Mouse (Mus musculus) heart, embryonic 13.5 days (tissue): ENCODE measurements around the gene Ggt7. TPM values are rescaled to one million over a fixed set of nuclear protein-coding genes. Genes with fewer than 3 reads are reported as not detected.
"Not testable (repeated sequence)": the region's sequence is repeated elsewhere in the genome, so short reads cannot be mapped to it uniquely, and the experiment has no call there.

Experiments
- ATAC-seq: fragments of 200-750 bp; cut with Nextera tagmentation; 2 replicates; pipeline ENCODE4 v1.8.0; 2017; ENCODE audit warnings: moderate TSS enrichment; ENCODE audit not compliant: insufficient number of reproducible peaks, low FRiP score, low TSS enrichment; ENCODE audit errors: extremely low read depth
- H3K27ac ChIP-seq: fragments of 300-500 bp; sonication (generic); replicated peaks from 2 replicates; pipeline ENCODE4 v1.5.1; 2015; ENCODE audit warnings: moderate library complexity, mild to moderate bottlenecking, inconsistent platforms
- H3K27me3 ChIP-seq: fragments of 300-500 bp; sonication (generic); replicated peaks from 2 replicates; pipeline ENCODE4 v1.6.1; 2015; ENCODE audit warnings: mild to moderate bottlenecking, inconsistent platforms
- H3K36me3 ChIP-seq: fragments of 300-500 bp; sonication (generic); 2 replicates; pipeline ENCODE4 v1.6.1; 2015; ENCODE audit warnings: mild to moderate bottlenecking, inconsistent platforms
- H3K4me1 ChIP-seq: fragments of 300-500 bp; sonication (generic); 2 replicates; pipeline ENCODE4 v1.6.1; 2015; ENCODE audit warnings: inconsistent platforms
- H3K4me2 ChIP-seq: fragments of 300-500 bp; sonication (generic); 2 replicates; pipeline ENCODE4 v1.6.1; 2015; ENCODE audit warnings: inconsistent platforms, mild to moderate bottlenecking, moderate library complexity
- H3K4me3 ChIP-seq: fragments of 300-500 bp; sonication (generic); 2 replicates; pipeline ENCODE4 v1.5.1; 2015; ENCODE audit warnings: moderate library complexity, mild to moderate bottlenecking, inconsistent platforms
- H3K9ac ChIP-seq: fragments of 300-500 bp; sonication (generic); 2 replicates; pipeline ENCODE4 v1.6.1; 2015; ENCODE audit warnings: inconsistent platforms, mild to moderate bottlenecking, moderate library complexity
- H3K9me3 ChIP-seq: fragments of 300-500 bp; sonication (generic); 2 replicates; pipeline ENCODE4 v1.6.1; 2016; ENCODE audit warnings: inconsistent platforms
- WGBS: fragments of 180-500 bp; shearing (Covaris S2); methylation state at CpG from one replicate; pipeline ENCODE4 v1.1.7; 2015; ENCODE audit warnings: mixed read lengths; 5-methylcytosine and 5-hydroxymethylcytosine counted together
- polyA plus RNA-seq: library from polyadenylated mRNA; unstranded; fragments of >200 nt; fragmentation: Nextera tagmentation; extraction: Ambion mirVana; gene quantifications from 2 replicates; pipeline ENCODE4 v1.2.1, GENCODE M21; 2015

The Ggt7 gene
- polyA plus RNA-seq, 1 experiment from 2014 or later: 3.1 TPM

DNA sequence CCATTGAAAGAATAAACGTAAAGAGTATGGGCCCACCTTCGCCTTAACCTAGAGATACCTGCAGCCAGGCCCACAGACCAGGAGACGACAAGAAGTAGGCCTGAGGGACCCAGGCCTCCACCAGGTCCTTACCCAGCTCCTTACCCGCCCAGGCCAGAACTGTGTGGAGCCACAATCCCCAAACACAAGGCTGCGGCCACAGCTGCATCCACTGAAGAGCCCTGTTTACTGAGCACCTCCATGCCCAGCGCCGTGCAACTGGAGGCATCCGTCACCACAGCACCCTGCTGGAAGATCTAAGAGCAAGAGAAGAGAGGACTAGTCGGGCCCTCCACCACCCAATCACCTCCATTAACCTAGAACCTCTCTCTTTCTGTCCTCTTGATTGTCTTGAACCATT lies 12.2 kb downstream of the Ggt7 start:
- Histone ChIP-seq H3K27me3 (peaks cover 5% of the 10 kb centered on the region; the same call in 1 of the 2 replicates), H3K4me1 (peaks cover 15% of the 10 kb centered on the region), H3K4me3 (no peak overlapping the region), H3K4me2 (no peak overlapping the region), H3K9ac (no peak overlapping the region), H3K9me3 (no peaks in the 10 kb centered on the region), H3K36me3 (no peaks in the 10 kb centered on the region), H3K27ac (no peak overlapping the region)
- no peak for ATAC-seq
- WGBS: 77% methylated on average over 9 of the region's 9 CpGs

DNA sequence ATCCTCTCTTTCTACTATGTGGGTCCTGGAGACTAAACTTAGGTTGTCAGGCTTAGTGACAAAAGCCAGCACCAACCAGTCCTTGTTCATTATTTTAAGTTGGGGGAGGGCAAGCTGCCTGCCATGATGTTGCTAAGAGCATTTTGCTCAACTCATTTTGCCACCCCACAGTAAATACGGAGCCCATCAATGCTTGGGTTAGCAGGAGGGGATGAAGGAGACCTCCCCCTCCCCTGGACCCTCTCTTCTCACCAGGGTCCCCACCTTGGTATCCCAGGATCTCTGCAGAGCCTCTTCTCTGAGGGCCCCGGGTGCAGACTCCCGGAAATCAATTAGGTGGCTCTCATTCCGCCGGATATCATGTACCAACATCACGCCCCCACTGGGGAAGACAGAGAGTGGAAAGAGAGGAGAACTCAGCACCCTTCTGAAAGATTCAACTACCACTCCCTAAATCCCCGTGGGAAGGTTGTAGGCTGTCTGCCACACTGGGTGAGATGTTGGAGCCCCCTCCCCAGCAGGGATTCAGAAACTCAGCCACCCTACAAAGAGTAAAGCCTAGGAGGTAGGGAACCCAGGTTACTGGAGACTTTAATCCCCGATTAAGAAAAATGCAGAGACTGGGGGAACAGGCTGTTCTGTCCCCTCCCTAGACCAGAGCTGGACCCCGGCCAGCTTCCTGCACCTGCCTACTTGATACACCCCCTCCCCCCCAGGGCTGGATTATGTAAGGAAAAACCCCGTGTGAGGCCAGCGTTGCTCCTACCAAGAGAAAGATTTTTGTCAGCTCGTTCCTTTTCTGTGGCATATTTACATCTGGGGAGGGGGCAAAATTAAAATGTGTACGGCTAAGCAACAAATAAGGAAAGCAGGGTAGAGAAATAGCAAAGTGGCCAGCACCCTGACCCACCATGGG lies 13.3 kb downstream of the Ggt7 start:
- no peak; the same call in 1 of the 2 replicates for ATAC-seq
- no peak overlapping the region for H3K4me2 ChIP-seq
- H3K4me1 ChIP-seq: peaks cover 15% of the 10 kb centered on the region
- no peak overlapping the region for H3K27ac ChIP-seq
- H3K9me3 ChIP-seq: no peaks in the 10 kb centered on the region
- 56% methylated on average over 13 of the region's 13 CpGs for WGBS
- no peak overlapping the region for H3K4me3 ChIP-seq
- H3K36me3 ChIP-seq: no peaks in the 10 kb centered on the region
- peaks cover 5% of the 10 kb centered on the region; the same call in 1 of the 2 replicates for H3K27me3 ChIP-seq
- H3K9ac ChIP-seq: no peak overlapping the region

DNA sequence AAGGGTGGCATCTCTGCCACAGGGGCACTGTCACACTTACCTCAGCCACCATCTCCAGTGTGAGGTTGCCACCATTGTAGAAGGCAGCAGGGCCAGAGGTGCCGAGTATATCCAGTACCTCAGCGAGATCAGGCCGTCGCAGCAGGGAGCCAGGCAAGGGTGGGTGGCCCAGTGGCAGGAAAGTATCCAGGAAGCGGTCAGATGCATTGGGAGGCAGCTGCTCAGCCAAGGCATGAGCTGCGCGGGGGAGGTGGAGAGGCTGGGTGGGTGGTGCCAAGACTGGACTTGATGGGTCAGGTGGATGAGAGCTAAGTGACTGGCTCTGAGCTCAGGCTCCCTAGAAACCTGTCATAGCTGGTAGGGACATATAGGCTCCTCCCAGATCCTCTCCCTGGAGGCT lies 15.4 kb downstream of the Ggt7 start:
- WGBS: 66% methylated on average over 7 of the region's 7 CpGs
- Histone ChIP-seq H3K27me3 (peaks cover 5% of the 10 kb centered on the region; the same call in 1 of the 2 replicates), H3K4me3 (no peak overlapping the region), H3K9ac (no peak overlapping the region), H3K4me1 (peaks cover 9% of the 10 kb centered on the region), H3K27ac (no peak overlapping the region), H3K9me3 (no peaks in the 10 kb centered on the region), H3K36me3 (no peaks in the 10 kb centered on the region), H3K4me2 (no peak overlapping the region)
- no peak for ATAC-seq

DNA sequence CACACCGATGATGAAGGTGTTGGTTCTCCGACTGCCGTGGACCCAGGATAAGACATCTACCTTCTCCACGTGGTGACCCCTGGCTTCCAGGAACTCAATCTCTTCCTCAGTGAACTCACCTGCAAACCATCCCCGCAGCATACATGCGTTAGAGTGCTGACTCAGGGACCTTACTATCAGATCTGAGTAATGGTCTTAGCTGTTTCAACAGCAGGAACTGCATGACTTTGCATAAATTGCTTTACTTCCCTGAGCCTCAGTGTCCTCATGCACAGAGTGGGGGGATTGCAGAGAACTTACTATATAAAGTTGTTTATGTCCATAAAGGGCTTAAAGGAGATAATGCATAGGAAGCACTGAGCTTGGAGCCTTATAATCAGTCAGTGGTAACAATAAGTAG lies 27.0 kb downstream of the Ggt7 start:
- Histone ChIP-seq H3K9ac (no peak overlapping the region), H3K4me2 (no peak overlapping the region), H3K4me1 (no peaks in the 10 kb centered on the region), H3K4me3 (no peak overlapping the region), H3K9me3 (no peaks in the 10 kb centered on the region), H3K27ac (no peak overlapping the region), H3K27me3 (no peaks in the 10 kb centered on the region), H3K36me3 (no peaks in the 10 kb centered on the region)
- no peak for ATAC-seq
- WGBS: 82% methylated on average over 6 of the region's 6 CpGs

DNA sequence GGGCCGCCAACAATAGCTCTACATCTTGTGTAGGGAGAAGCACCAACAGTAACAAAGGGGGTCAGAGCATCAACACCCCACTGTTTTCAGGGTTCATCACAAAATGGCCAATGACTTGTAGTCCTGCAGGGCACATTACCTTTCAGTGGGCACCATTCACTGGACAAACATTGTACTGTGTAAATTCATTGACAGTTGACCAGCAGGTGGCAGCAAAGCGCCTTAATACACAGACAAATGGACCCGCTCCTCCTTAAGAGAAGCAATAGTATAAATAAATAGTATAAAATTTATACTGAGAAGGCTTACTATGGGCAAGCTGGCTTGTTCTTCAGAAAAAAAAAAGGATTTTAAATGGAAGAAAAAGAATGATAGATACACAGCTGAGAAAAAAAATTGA lies 36.0 kb downstream of the Ggt7 start:
- Histone ChIP-seq H3K27ac (no peak overlapping the region), H3K4me1 (no peaks in the 10 kb centered on the region), H3K4me2 (no peak overlapping the region), H3K4me3 (no peak overlapping the region), H3K9me3 (0 out of 2 replicates have a peak, but pooled peaks cover 5% of the 10 kb centered on the region), H3K36me3 (no peaks in the 10 kb centered on the region), H3K9ac (no peak overlapping the region), H3K27me3 (no peaks in the 10 kb centered on the region; the same call in 1 of the 2 replicates)
- 41% methylated on average over 3 of the region's 3 CpGs for WGBS
- ATAC-seq: no peak

DNA sequence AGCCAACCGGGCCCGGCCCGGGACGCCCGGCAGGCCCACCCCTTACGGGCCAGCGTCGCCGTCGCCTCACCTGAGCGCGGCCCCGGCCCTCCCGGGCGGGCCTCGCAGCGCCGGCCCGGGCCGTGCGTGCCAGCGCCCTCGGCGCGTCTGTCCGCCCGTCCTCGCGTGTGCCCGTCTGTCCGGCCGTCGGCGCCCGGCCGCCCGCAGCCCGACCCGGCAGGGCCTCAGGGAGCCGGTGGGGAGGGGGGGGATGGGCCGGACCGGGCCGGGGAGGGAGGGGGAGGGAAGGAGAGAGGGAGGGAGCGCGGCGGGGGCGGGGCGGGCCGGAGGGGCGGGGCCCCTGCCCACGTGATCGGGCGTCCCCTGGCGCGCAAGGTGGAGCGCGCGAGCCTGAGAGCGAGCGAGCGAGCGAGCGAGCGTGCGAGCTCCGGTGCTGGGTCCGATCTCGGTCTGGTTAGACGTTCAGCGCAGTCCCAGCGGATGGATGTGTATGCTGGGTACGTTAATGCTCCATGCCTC lies 44.4 kb downstream of the Ggt7 start, which contains the start of gene Ncoa6:
Gene Ncoa6 (minus strand): TSS at position 325 of the 519 bp plus-strand sequence.
- H3K27ac ChIP-seq: peak within 1 kb of the TSS; percentile 93
- no peaks in the 10 kb centered on the region; the same call in 1 of the 2 replicates for H3K27me3 ChIP-seq
- peak within 1 kb of the TSS; percentile 99 for H3K9ac ChIP-seq
- under 1% methylated on average over 53 of the region's 72 CpGs for WGBS
- H3K36me3 ChIP-seq: no peaks in the 10 kb centered on the region
- H3K9me3 ChIP-seq: no peaks in the 10 kb centered on the region
- peak; percentile 83 for ATAC-seq
- H3K4me2 ChIP-seq: peak within 1 kb of the TSS; percentile 83
- peak within 1 kb of the TSS; percentile 92 for H3K4me3 ChIP-seq
- peaks cover 41% of the 10 kb centered on the region for H3K4me1 ChIP-seq

DNA sequence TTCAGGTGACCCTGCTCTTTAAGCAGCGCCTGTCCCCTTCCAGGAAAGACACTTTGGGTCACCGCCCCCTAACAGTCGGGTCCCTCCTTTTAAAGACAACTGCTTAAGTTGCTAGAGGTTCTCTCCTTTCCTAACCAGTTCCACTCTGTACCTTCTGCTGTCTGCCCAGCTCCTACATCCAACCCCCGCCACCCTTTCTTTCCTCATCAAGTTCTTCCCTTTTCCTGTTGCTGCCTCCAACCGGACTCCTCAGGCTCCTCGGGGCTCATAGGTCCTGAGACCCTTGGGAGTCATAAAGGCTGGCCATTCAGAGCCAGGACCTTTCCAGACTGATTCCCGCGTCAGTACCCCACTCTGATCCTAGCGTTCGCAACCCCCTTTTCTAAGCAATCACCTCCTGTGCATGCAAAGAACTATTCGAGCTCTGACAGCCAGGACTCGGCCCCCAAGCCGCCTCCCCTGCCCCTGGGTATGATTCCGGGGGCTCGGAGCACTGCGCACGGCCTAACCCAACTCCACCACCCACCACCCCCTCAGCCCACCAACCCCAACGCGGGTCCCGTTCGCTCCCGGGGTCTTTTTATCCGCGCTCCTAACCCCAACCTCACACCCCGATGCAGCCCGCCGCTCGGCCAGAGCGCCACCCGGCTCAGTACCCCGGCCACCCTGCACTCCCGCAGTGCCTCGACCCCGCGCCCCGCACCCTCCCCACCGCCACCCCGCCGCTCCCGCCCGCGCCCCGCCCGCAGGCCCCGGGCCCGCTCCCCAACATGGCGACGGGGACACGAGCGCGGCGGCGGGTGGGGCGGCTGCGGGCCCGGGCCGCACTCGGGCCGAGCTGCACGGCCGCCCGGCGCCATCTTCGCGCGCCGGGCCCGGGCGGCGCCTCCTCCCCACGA lies 45.1 kb downstream of the Ggt7 start:
- no peaks in the 10 kb centered on the region for H3K9me3 ChIP-seq
- peak overlapping the region; percentile 93 for H3K27ac ChIP-seq
- no peaks in the 10 kb centered on the region for H3K27me3 ChIP-seq
- peak overlapping the region; percentile 99 for H3K9ac ChIP-seq
- WGBS: under 1% methylated on average over 59 of the region's 71 CpGs
- no peaks in the 10 kb centered on the region for H3K36me3 ChIP-seq
- H3K4me2 ChIP-seq: peak overlapping the region; percentile 83
- H3K4me3 ChIP-seq: peak overlapping the region; percentile 92
- ATAC-seq: no peak; the same call in 1 of the 2 replicates
- peaks cover 44% of the 10 kb centered on the region for H3K4me1 ChIP-seq

DNA sequence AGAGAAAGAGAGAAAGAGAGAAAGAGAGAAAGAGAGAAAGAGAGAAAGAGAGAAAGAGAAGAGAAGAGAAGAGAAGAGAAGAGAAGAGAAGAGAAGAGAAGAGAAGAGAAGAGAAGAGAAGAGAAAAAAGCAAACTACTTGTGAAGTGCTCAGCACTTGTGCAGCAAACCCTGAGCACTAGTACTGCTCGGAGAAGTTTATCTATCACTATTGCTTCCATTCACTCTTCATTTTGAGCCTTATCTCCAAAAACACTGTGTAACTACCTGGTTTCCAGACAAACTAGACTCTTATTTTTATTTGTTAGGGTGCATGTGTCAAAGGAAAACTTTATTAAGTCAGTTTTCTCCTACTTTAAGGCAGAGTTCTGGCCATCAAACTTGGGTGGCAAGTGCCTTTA lies 51.2 kb downstream of the Ggt7 start:
- peaks cover 30% of the 10 kb centered on the region for H3K4me1 ChIP-seq
- H3K4me3 ChIP-seq: no peak overlapping the region
- H3K36me3 ChIP-seq: peaks cover 10% of the 10 kb centered on the region; the same call in 1 of the 2 replicates
- no peak overlapping the region for H3K9ac ChIP-seq
- ATAC-seq: no peak
- H3K4me2 ChIP-seq: no peak overlapping the region
- H3K27me3 ChIP-seq: no peaks in the 10 kb centered on the region
- 82% methylated on average over 1 of the region's 1 CpGs for WGBS
- H3K27ac ChIP-seq: no peak overlapping the region
- no peaks in the 10 kb centered on the region for H3K9me3 ChIP-seq

DNA sequence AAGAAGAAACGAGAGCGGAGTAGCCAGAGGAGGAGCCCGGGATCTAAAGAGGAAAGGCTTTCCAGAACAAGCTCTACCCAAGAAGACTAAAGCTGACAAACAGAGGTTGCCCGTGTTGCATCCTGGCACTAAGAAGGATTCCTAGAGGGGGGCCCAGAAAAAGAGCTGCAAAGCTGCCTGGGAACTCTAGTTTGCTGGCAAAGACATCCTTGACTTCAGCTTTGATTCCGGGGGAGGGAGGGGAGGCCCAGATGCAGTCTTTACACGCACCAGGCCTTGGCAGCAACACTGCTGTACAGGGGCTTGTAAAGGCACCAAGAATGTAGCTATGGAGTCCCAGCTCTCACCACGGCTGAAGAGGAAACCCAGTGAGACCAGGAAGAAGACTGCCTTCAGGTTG lies 64.4 kb downstream of the Ggt7 start:
- H3K36me3 ChIP-seq: peaks cover 28% of the 10 kb centered on the region
- H3K27me3 ChIP-seq: no peaks in the 10 kb centered on the region
- H3K4me2 ChIP-seq: no peak overlapping the region
- no peak for ATAC-seq
- H3K9me3 ChIP-seq: no peaks in the 10 kb centered on the region
- H3K9ac ChIP-seq: no peak overlapping the region
- no peak overlapping the region for H3K4me3 ChIP-seq
- no peaks in the 10 kb centered on the region; the same call in 1 of the 2 replicates for H3K4me1 ChIP-seq
- H3K27ac ChIP-seq: 0 out of 2 replicates have a peak overlapping the region, but pooled peaks have one; percentile 5
- 76% methylated on average over 7 of the region's 7 CpGs for WGBS

DNA sequence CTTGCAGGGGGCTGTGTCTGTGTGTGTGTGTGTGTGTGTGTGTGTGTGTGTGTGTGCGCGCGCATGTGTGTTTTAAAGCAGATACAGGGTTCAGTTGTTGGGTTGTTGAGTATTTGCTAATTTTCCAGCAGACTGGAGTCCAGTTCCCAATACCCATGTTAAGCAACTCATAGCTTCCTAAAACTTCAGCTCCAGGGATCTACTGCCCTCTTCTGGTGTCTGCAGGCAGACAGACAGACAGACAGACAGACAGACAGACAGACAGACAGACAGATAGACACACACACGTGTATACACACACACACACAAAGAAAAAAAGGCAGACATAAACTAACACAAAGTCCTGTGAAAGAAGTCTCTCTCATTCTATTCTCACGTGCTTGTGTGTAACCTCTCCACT lies 66.8 kb downstream of the Ggt7 start:
- ATAC-seq: no peak

DNA sequence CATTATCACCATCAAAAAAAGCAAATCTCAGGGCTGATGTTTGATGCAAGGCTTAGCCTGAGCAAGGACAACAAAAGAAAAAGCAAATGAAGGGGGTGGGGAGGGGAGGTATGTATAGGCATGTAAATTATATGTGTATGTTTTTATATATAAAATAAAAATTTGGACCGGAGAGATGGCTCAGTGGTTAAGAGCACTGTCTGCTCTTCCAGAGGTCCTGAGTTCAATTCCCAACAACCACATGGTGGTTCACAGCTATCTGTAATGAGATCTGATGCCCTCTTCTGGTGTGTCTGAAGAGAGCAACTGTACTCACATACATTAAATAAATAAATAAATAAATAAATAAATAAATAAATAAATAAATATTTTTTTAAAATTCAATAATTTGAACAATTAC lies 70.1 kb downstream of the Ggt7 start:
- H3K36me3 ChIP-seq, H3K9me3 ChIP-seq, H3K27me3 ChIP-seq, H3K4me3 ChIP-seq, H3K9ac ChIP-seq, H3K4me1 ChIP-seq, H3K4me2 ChIP-seq, ATAC-seq, H3K27ac ChIP-seq: not testable (repeated sequence)
- WGBS: 94% methylated on average over 1 of the region's 1 CpGs

More for the DNA sequence above, 66.8 kb downstream of the Ggt7 start:
- Histone ChIP-seq H3K4me1 (no peaks in the 10 kb centered on the region), H3K27ac (no peak overlapping the region), H3K4me2 (no peak overlapping the region), H3K27me3 (no peaks in the 10 kb centered on the region), H3K4me3 (no peak overlapping the region), H3K36me3 (peaks cover 22% of the 10 kb centered on the region), H3K9me3 (no peaks in the 10 kb centered on the region), H3K9ac (no peak overlapping the region)
- whole genome bisulfite sequencing: 84% methylated on average over 5 of the region's 5 CpGs
